Mouse (Mus musculus): ENCODE data around the gene Gpr6. TPM values are rescaled to one million over a fixed set of nuclear protein-coding genes. Genes with fewer than 3 reads are reported as not detected.

The Gpr6 gene
- polyA plus RNA-seq, 1 experiment from 2014 or later = 3.5 TPM

DNA sequence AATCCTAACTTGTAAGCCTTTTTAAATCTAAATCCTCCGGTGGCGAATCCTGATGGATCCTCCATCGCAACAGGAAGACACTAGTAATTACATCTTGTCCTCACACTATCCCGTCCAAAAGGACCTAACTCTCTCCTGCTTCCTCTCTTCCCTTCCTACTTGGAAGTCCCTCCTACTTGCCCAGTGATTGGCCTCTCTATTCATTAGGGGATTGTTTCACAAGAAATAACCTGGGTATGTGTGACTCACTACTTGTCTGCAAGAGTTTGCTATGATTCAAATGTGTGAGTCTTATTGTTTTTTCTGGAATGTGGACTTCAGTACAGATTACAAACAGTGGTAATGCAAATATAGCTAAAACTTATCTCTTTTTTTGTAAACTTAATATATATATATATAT lies 49.9 kb downstream of the Gpr6 start:
- WGBS = 96% methylated on average over 4 of the region's 4 CpGs
- H3K9me3 ChIP-seq (ENCODE audit: control insufficient read depth, low read length) = peaks cover 7% of the 10 kb centered on the region
- no peaks in the 10 kb centered on the region for H3K4me1 ChIP-seq (ENCODE audit: control insufficient read depth, insufficient read depth, low read length)
- H3K4me3 ChIP-seq (replicated peaks; ENCODE audit: low read depth, low read length) = no peak overlapping the region
- no peak for ATAC-seq (ENCODE audit: low FRiP score, low TSS enrichment)
- H3K27ac ChIP-seq (replicated peaks; ENCODE audit: low read depth, low read length) = no peak overlapping the region
- DNase-seq = no peak
- H3K4me2 ChIP-seq (ENCODE audit: low read length) = no peak overlapping the region
- H3K9ac ChIP-seq (replicated peaks; ENCODE audit: low read length) = no peak overlapping the region
- no peaks in the 10 kb centered on the region for H3K36me3 ChIP-seq (ENCODE audit: control insufficient read depth, insufficient read depth, low read length)
- H3K27me3 ChIP-seq (ENCODE audit: control insufficient read depth, insufficient read depth, low read length) = no peaks in the 10 kb centered on the region

Other genes starting within 250 kb of the Gpr6 start
- gene Cdc40, start 189.0 kb downstream of the Gpr6 start, polyA plus RNA-seq (2014; fragmentation: Nextera tagmentation; extraction: Ambion mirVana) = 22.4 and 26.8 TPM in 2 replicates
- 95.5 and 116 TPM in 2 replicates for gene Wasf1, start 188.8 kb downstream of the Gpr6 start, polyA plus RNA-seq (2014; fragmentation: Nextera tagmentation; extraction: Ambion mirVana)
- 26.9 and 33.9 TPM in 2 replicates for gene Fig4, start 231.0 kb upstream of the Gpr6 start, polyA plus RNA-seq (2014; fragmentation: Nextera tagmentation; extraction: Ambion mirVana)
- gene Ak9, start 231.7 kb upstream of the Gpr6 start, polyA plus RNA-seq (2014; fragmentation: Nextera tagmentation; extraction: Ambion mirVana) = 0.08 and 0.12 TPM in 2 replicates